Mouse (Mus musculus): Measurements from ENCODE around the gene Tcf3.

DNA sequence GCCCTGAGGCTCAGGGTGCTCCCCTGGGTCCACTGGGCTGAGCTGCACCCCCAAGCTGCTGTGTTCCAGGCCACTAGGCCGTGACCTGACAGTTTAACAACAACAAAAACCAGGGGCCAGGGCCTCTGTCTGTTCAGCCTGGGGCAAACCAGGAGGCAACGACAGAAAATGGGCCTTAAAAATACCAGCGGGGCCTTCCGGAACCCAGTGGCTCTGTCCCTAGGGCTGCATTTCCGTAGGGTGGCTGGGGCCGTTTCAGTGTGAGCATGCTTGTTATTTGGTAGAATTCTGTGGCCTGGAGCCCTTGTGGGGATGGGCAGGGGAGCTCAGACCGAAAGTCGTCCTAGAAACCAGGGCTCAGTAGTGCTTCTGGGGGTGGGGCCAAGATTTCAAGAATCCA lies 3.6 kb downstream of the Tcf3 start:
- no peak for TF ChIP-seq POLR2A (IDR thresholded peaks at IDR 0.05; ENCODE audit: insufficient read depth, low read length)
- no peak for TF ChIP-seq CTCF (IDR thresholded peaks at IDR 0.05; ENCODE audit: low read depth, low read length)

Data from ES-Bruce4 (cell line).